Mouse (Mus musculus) CD4-positive, CD25-positive, alpha-beta regulatory T cell (primary cell): ENCODE data around the gene Ppip5k1. TPM values are rescaled to one million over a fixed set of nuclear protein-coding genes. Genes with fewer than 3 reads are reported as not detected.

Source experiments
- polyA plus RNA-seq: library from polyadenylated mRNA; unstranded; fragments of 100-300 nt; shearing (Covaris generic); gene quantifications from one replicate; pipeline ENCODE4 v1.2.1, GENCODE M21; 2017

The Ppip5k1 gene
- 10.8 TPM for polyA plus RNA-seq

DNA sequence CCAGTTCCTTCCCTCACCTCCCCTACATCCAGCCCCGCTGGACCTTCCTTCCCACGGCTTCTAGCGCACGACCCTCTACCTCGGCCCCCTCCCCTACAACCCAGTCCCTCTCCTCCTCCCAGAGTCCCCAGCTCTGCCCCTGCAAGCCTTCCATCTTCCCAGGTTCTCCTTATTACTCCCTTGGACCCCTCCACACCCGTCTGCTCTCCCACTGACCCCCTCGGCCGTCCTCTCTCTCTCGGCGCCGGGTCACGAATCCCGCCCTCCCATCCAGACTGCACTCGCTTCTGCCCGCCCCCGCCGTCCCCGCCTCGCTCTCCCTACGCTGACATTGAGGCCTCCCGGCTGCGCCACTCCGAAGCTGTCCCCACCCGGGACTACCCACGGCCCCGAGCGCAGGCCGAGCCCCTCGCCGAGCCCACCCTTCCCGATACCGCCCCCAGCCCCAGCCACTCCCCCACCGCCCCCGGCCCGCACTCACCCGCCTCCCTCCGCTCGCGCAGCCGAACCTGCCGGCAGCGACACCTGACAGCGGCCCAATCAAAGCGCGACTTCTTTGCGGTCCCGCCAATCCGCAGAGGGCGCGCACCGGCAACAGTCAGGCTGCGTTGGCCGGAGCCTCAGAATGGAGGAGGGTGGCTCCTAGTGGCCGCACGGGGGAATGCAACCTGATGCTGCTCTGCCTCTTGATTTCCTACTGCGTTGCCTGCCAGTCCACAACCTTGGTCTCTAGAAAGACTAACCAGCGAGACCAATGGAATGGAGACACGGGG, at the start of gene Ppip5k1:
Ppip5k1 (minus strand) TSS at position 577 of the 773 bp plus-strand sequence.

DNA sequence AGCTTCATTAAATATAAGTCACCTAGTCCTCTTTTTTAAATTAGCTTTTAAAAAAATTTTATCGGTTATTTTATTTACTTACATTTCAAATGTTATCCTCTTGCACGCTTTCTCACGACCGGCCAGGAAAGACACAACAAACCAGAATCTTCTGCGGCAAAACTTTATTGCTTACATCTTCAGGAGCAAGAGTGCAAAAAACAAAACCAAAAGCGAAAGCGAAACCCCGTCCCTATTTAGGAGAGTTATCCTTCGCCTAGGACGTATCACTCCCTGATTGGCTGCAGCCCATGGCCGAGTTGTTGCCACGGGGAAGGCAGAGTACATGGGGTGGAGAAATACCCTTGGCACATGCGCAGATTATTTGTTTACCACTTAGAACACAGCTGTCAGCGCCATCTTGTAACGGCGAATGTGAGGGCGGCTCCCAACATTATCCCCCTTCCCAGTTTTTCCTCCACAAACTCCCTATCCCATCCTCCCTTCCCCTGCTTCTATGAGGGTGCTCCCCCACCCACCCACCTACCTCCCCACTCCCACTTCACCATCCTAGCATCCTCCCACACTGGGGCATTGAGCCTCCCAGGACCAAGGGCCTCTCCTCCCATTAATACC, 31.9 kb upstream of the Ppip5k1 start, which contains the start of gene Strc:
Strc (minus strand) TSS at position 208 of the 615 bp plus-strand sequence.

DNA sequence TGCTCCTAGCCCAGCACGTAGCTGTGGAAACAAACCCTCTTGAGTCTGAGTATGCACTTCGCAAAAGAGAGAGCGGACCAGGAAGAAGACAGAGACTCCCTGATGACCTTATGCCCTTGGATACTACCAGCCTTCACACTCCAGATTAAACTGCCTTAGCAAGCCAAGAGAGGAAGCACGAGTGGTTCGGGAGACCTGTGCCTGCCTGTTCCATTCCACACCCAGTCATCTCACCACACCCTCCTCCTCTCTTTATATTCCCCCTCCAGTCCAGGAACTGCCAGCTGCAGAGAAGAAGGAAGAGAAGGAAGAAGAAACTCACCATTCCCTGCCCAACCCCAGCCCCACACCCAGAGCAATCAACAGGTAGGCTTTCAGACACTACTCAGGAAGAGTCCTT, 2.3 kb upstream of the Ppip5k1 start, which contains the start of gene Ckmt1:
Ckmt1 (plus strand) TSS at position 221 of the 400 bp plus-strand sequence.

DNA sequence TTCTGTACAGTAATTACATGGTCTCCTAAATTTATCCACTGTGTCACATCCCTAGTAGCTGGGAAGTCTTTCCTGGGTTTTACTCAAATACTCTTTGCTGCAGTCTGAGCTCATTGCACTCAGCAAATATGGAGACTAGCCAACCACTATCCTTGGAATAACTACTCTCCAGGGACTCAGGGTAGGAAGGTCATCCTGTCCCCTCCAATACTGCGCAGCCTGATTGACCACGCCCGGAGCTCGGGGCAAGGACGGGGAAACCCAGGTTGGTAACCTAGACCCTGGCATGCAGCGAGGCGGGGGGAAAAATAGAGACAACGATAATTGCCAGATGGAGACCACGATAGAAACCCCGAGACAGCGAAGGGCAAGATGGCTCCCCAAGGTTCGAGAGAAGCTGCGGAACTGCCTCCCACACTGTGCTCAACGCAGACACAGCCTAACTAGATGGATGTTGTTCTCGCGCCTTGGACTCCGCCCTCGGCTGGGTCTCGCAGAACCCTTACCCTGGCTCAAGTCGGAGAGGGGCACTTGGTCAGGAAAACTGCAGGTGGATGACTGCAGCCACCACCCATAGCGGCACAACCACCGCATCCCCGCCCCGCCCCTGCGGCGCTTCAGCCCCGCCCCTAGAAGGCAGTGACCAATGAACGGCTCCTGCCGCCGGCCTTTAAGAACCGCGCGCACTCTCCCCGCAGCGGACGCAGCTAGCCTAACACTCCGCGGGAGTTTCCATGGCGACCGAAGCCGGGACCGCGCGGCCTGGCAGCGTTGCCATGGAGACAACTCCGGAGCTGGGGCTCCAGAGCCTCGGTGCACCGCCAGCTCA, 66.1 kb downstream of the Ppip5k1 start, which contains the start of gene Map1a:
Map1a (plus strand) TSS at position 700 of the 829 bp plus-strand sequence.

DNA sequence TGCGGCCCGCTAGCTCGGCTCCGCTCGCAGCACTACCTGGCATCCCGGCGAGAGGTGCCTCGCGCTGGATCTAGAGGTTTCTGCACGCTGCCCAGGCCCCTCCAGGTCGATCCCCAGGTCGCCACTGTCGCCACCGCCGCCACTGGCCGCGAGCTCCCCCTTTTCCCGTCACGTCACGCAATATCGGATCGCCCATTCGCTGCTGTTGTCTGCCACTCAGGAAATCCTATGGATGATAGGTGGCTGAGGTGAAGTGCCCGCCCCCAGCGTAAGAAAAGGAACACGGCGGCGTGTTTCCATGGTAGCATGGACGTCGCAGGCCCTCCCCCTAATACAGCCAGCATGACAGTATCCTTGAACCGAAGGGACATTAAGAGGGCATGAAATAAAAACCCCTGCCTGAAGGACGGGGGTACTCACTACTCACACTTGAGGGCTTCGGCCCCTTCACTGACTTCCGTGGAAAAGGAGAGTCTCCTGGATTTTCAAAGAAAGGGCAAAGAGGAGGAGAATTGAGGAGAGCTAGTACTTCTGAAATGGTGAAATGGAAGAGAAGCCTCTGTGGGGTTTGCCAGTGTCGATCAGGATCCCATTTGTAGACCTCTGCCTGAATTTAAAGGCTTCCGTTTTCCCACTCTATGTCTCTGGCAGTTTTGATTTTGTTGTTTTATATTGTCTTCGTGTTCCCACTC, 83.8 kb downstream of the Ppip5k1 start, which contains the start of gene Trp53bp1:
Trp53bp1 (minus strand) TSS at position 172 of the 692 bp plus-strand sequence.

Other genes with a start within 250 kb of the Ppip5k1 start
- not detected for gene Tgm7, start 245.6 kb downstream of the Ppip5k1 start, polyA plus RNA-seq
- gene Adal, start 215.0 kb downstream of the Ppip5k1 start, polyA plus RNA-seq: 17.9 TPM
- 24.0 TPM for gene Lcmt2, start 214.7 kb downstream of the Ppip5k1 start, polyA plus RNA-seq
- 113 TPM for gene Tubgcp4, start 184.7 kb downstream of the Ppip5k1 start, polyA plus RNA-seq
- gene Zscan29, start 184.3 kb downstream of the Ppip5k1 start, polyA plus RNA-seq: 54.7 TPM
- gene Trp53bp1, start 84.0 kb downstream of the Ppip5k1 start, polyA plus RNA-seq: 49.5 TPM
- not detected for gene Map1a, start 65.8 kb downstream of the Ppip5k1 start, polyA plus RNA-seq
- gene Ckmt1, start 2.3 kb upstream of the Ppip5k1 start, polyA plus RNA-seq: not detected
- gene Strc, start 31.8 kb upstream of the Ppip5k1 start, polyA plus RNA-seq: 0.13 TPM
- gene Pdia3, start 58.4 kb upstream of the Ppip5k1 start, polyA plus RNA-seq: 673 TPM
- gene Catsper2, start 58.4 kb upstream of the Ppip5k1 start, polyA plus RNA-seq: 3.7 TPM
- 0.77 TPM for gene Ell3, start 88.9 kb upstream of the Ppip5k1 start, polyA plus RNA-seq
- gene Serf2, start 93.8 kb upstream of the Ppip5k1 start, polyA plus RNA-seq: 459 TPM
- 180 TPM for gene Hypk, start 97.9 kb upstream of the Ppip5k1 start, polyA plus RNA-seq
- gene Serinc4, start 101.4 kb upstream of the Ppip5k1 start, polyA plus RNA-seq: 0.18 TPM
- gene Mfap1b, start 118.7 kb upstream of the Ppip5k1 start, polyA plus RNA-seq: 82.7 TPM
- gene Mfap1a, start 151.3 kb upstream of the Ppip5k1 start, polyA plus RNA-seq: 31.2 TPM
- gene Wdr76, start 151.3 kb upstream of the Ppip5k1 start, polyA plus RNA-seq: 6.4 TPM